Mouse (Mus musculus) forebrain, embryonic 11.5 days (tissue): ENCODE results near the gene Iqcb1. TPM values are rescaled to one million over a fixed set of nuclear protein-coding genes. Genes with fewer than 3 reads are reported as not detected.
"Not testable (repeated sequence)": the region's sequence is repeated elsewhere in the genome, so short reads cannot be mapped to it uniquely, and the experiment has no call there.

Experiments
- ATAC-seq: fragments of 200-750 bp; cut with Nextera tagmentation; replicated peaks from 2 replicates; pipeline ENCODE4 v1.8.0; 2017; ENCODE audit warnings: moderate TSS enrichment; ENCODE audit not compliant: low FRiP score
- DNase-seq: peaks from one replicate; pipeline ENCODE4 v3.0.0-alpha.2; 2017; ENCODE audit warnings: low spot score
- H3K27ac ChIP-seq: fragments of 300-500 bp; sonication (generic); 2 replicates; pipeline ENCODE4 v1.5.1; 2014; ENCODE audit warnings: low read depth, low read length
- H3K27me3 ChIP-seq: fragments of 300-500 bp; sonication (generic); 2 replicates; pipeline ENCODE4 v1.6.1; 2014; ENCODE audit warnings: mild to moderate bottlenecking, low read length, mixed read lengths; ENCODE audit not compliant: control insufficient read depth, insufficient read depth
- H3K36me3 ChIP-seq: fragments of 300-500 bp; sonication (generic); 2 replicates; pipeline ENCODE4 v1.6.1; 2014; ENCODE audit warnings: mild to moderate bottlenecking, low read length, moderate library complexity, mixed read lengths; ENCODE audit not compliant: control insufficient read depth, insufficient read depth
- H3K4me1 ChIP-seq: fragments of 300-500 bp; sonication (generic); replicated peaks from 2 replicates; pipeline ENCODE4 v1.6.1; 2014; ENCODE audit warnings: low read length, mixed read lengths; ENCODE audit not compliant: control insufficient read depth, insufficient read depth
- H3K4me2 ChIP-seq: fragments of 300-500 bp; sonication (generic); 2 replicates; pipeline ENCODE4 v1.6.1; 2014; ENCODE audit warnings: low read depth, mild to moderate bottlenecking, low read length, moderate library complexity, mixed read lengths; ENCODE audit not compliant: severe bottlenecking
- H3K4me3 ChIP-seq: fragments of 300-500 bp; sonication (generic); 2 replicates; pipeline ENCODE4 v1.5.1; 2014; ENCODE audit warnings: low read depth, low read length
- H3K9ac ChIP-seq: fragments of 300-500 bp; sonication (generic); 2 replicates; pipeline ENCODE4 v1.6.1; 2014; ENCODE audit warnings: low read length
- H3K9me3 ChIP-seq: fragments of 300-500 bp; sonication (generic); 2 replicates; pipeline ENCODE4 v1.6.1; 2016; ENCODE audit warnings: low read length, mixed read lengths; ENCODE audit not compliant: control insufficient read depth
- WGBS: fragments of 180-500 bp; shearing (Covaris S2); extraction: QIAGEN DNeasy Blood & Tissue Kit; methylation state at CpG from one replicate; pipeline ENCODE4 v1.1.7; 2014; 5-methylcytosine and 5-hydroxymethylcytosine counted together
- polyA plus RNA-seq: library from polyadenylated mRNA; unstranded; fragments of >200 nt; fragmentation: Nextera tagmentation; extraction: Ambion mirVana; gene quantifications from 2 replicates; pipeline ENCODE4 v1.2.1, GENCODE M21; 2014

Gene Iqcb1
- polyA plus RNA-seq, 1 experiment from 2014 or later = 72.7 TPM

GRCm38 (mm10) chr16:36846894-36847293, 18.7 kb downstream of the Iqcb1 start:
- WGBS = 89% methylated on average over 1 of the region's 1 CpGs
- H3K4me1 ChIP-seq, DNase-seq, ATAC-seq, H3K36me3 ChIP-seq, H3K27me3 ChIP-seq, H3K9ac ChIP-seq, H3K9me3 ChIP-seq, H3K4me3 ChIP-seq, H3K4me2 ChIP-seq, H3K27ac ChIP-seq: not testable (repeated sequence)

DNA sequence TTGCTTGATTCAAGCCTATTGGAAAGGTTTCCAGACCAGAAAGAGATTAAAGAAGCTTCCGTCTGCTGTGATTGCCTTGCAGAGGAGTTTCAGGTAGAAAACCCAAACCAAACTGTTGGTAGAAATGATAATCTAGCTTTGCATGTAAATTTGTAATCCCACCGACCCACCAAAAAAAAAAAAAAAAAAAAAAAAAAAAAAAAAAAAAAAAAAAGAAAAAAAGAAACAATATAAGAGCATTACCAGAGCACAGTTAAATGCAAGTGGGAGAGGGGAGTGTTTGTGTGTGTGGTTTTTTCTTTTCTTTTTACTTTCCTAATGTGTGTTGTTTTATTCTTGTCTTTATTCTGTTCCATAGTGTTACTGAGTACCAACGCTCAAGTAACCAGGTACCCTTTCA, 23.0 kb downstream of the Iqcb1 start:
- DNase-seq = no peak
- 93% methylated on average over 3 of the region's 3 CpGs for WGBS
- H3K36me3 ChIP-seq = no peaks in the 10 kb centered on the region; the same call in 1 of the 2 replicates

DNA sequence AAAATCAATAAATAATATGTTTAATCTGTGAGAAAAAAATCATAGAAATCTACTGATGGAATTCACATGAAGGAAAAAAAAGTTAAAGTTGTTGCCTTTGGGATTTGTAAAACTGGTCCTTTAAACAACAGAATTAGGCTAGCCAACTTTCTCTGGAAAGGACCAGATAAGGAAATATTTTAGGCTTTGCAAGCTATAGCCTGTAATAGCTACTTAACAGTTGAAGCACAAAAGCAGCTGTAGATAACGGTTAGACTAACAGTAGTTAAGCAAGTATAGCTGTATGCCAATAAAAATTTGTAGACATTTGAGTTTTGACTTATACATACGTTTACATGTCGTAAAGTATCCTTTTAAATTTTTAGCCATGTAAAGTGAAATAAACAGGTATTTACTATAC, 35.4 kb downstream of the Iqcb1 start:
- no peaks in the 10 kb centered on the region for H3K27me3 ChIP-seq
- peaks cover 4% of the 10 kb centered on the region; the same call in 1 of the 2 replicates for H3K36me3 ChIP-seq
- H3K4me2 ChIP-seq = no peak overlapping the region
- WGBS = 93% methylated on average over 3 of the region's 3 CpGs
- no peak for ATAC-seq
- no peak overlapping the region for H3K4me3 ChIP-seq
- no peak overlapping the region for H3K9ac ChIP-seq
- no peak overlapping the region for H3K27ac ChIP-seq
- DNase-seq = no peak
- H3K9me3 ChIP-seq = no peaks in the 10 kb centered on the region
- no peaks in the 10 kb centered on the region for H3K4me1 ChIP-seq

More for the DNA sequence above, 23.0 kb downstream of the Iqcb1 start:
- Histone ChIP-seq H3K27ac (no peak overlapping the region), H3K27me3 (no peaks in the 10 kb centered on the region), H3K9me3 (no peaks in the 10 kb centered on the region), H3K9ac (no peak overlapping the region), H3K4me3 (no peak overlapping the region), H3K4me2 (no peak overlapping the region), H3K4me1 (no peaks in the 10 kb centered on the region)
- no peak for ATAC-seq

GRCm38 (mm10) chr16:36869442-36869841, 41.3 kb downstream of the Iqcb1 start:
- Histone ChIP-seq H3K36me3 (peaks cover 6% of the 10 kb centered on the region; the same call in 1 of the 2 replicates), H3K4me3 (no peak overlapping the region), H3K27ac (no peak overlapping the region), H3K9me3 (no peaks in the 10 kb centered on the region), H3K27me3 (no peaks in the 10 kb centered on the region), H3K9ac (no peak overlapping the region), H3K4me1 (no peaks in the 10 kb centered on the region), H3K4me2 (no peak overlapping the region)
- DNase-seq = no peak
- WGBS = 96% methylated on average over 2 of the region's 2 CpGs
- ATAC-seq = no peak

DNA sequence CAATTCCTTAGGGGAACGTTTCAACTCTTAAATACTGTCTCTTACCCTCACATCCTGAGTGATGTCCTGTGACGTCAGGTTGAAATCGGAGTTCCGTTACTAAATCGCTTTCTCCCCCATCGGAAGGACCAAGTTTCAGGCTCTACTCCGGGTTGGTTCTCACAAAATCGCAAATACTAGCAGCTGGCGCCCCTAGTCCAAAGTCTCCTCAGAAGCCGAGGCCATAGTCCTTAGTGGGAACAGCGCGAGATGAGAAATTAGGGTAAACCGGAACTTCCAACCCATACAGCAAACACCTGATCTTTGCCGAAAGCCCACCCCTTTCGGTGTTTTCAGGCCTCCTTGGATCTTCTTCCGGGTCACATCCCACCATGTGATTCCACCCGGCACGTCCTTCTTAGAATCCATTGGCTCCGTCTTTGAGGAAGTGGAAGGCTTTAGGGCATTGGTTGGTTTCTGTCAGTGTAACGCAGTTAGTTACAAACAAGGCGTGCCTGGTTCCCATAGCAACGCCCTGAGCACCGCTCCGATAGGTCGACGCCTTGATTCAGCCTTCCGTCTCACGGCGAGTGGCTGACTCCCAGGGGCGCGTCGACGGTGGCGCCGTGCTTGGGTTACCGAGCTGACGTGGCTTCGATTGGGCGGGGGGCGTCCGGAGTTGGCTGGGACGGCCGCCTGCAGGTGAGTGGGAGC, 46.5 kb downstream of the Iqcb1 start, which contains the start of the genes Eaf2 and Golgb1:
Gene Eaf2, minus strand, starts transcription at position 421 of the 693 bp plus-strand sequence.
Gene Golgb1, plus strand, starts transcription at position 558 of the 693 bp plus-strand sequence.
- H3K9me3 ChIP-seq = no peaks in the 10 kb centered on the region
- DNase-seq = peak; percentile 95
- under 1% methylated on average over 43 of the region's 43 CpGs for WGBS
- no peaks in the 10 kb centered on the region; the same call in 1 of the 2 replicates for H3K36me3 ChIP-seq
- peak within 1 kb of the TSS; percentile 91 for H3K4me3 ChIP-seq
- ATAC-seq = peak; percentile 100
- H3K9ac ChIP-seq = peak within 1 kb of the TSS; percentile 72
- no peaks in the 10 kb centered on the region for H3K27me3 ChIP-seq
- no peaks in the 10 kb centered on the region; the same call in 1 of the 2 replicates for H3K4me1 ChIP-seq
- peak within 1 kb of the TSS; percentile 73 for H3K4me2 ChIP-seq
- H3K27ac ChIP-seq = peak within 1 kb of the TSS; percentile 50

GRCm38 (mm10) chr16:36875276-36875851, 47.2 kb downstream of the Iqcb1 start:
- Histone ChIP-seq H3K27ac (peak overlapping the region; percentile 27; the same call in 1 of the 2 replicates), H3K36me3 (no peaks in the 10 kb centered on the region; the same call in 1 of the 2 replicates), H3K4me1 (no peaks in the 10 kb centered on the region; the same call in 1 of the 2 replicates), H3K4me3 (peak overlapping the region; percentile 91), H3K27me3 (no peaks in the 10 kb centered on the region), H3K9ac (peak overlapping the region; percentile 72), H3K4me2 (peak overlapping the region; percentile 73), H3K9me3 (no peaks in the 10 kb centered on the region)
- ATAC-seq (peak; percentile 82; the same call in 1 of the 2 replicates), DNase-seq (no peak)
- under 1% methylated on average over 44 of the region's 48 CpGs for WGBS

- 75% methylated on average over 5 of the region's 5 CpGs for WGBS
- Histone ChIP-seq H3K9me3 (no peaks in the 10 kb centered on the region), H3K27me3 (no peaks in the 10 kb centered on the region), H3K27ac (no peak overlapping the region), H3K4me3 (no peak overlapping the region), H3K4me1 (no peaks in the 10 kb centered on the region; the same call in 1 of the 2 replicates), H3K4me2 (no peak overlapping the region), H3K36me3 (no peaks in the 10 kb centered on the region; the same call in 1 of the 2 replicates), H3K9ac (no peak overlapping the region)
- ATAC-seq (no peak), DNase-seq (no peak)
Measured at GRCm38 (mm10) chr16:36877316-36877715, 49.1 kb downstream of the Iqcb1 start.

- Histone ChIP-seq H3K4me2 (no peak overlapping the region), H3K9ac (no peak overlapping the region), H3K36me3 (no peaks in the 10 kb centered on the region; the same call in 1 of the 2 replicates), H3K27ac (no peak overlapping the region), H3K9me3 (no peaks in the 10 kb centered on the region), H3K4me3 (no peak overlapping the region), H3K27me3 (no peaks in the 10 kb centered on the region), H3K4me1 (no peaks in the 10 kb centered on the region)
- DNase-seq (no peak), ATAC-seq (no peak)
- 25% methylated on average over 5 of the region's 5 CpGs for WGBS
Measured at GRCm38 (mm10) chr16:36882737-36883343, 54.7 kb downstream of the Iqcb1 start.
